Mouse (Mus musculus): Measurements from ENCODE around the gene Chit1.

DNA sequence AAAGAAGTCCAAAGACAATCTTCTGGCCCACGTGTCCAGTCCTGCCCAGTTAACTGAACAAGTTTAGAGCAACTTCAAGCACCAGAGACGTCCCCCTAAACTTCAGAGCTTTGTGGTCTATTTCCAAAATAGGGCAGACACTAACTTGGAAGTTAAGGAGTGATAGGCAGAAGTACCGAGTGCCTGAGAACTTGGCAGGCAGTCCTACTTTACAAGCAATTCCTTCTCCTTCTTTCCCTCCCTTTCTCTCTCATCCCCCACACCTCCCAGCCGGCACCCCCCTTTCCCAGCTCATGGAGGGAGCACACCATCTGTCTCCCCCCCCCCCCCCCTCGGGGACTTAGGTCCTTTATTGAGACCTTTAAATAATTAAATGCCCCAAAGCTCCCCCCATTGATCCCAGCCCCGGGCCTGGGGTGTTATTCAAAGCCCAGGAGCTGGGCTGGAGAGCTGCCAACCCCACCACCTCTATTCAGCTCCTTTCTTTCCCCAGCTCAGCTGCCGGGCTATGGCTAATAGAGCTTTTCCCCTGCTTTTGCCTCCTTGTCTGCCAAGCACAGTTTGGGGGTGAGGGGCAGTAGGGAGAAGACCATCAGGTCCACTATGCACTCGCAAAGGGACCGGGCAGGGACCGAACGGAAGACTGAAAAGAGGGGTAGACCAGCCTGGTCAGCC is 48.5 kb upstream of the Chit1 start:
- TF ChIP-seq CTCF (IDR thresholded peaks at IDR 0.05; ENCODE audit: low read depth) (no peak), EP300 (IDR thresholded peaks at IDR 0.05; ENCODE audit: low read depth) (no peak)

All from liver, embryonic 14.5 days (tissue).